Mouse (Mus musculus) cerebral cortex, adult 2 months (tissue): ENCODE data around the gene Aldoc.

Source experiments
- WGBS: fragments of 180-500 bp; shearing (Covaris S2); methylation state at CpG from one replicate; pipeline ENCODE4 v1.1.7; 2018; 5-methylcytosine and 5-hydroxymethylcytosine counted together

Gene Aldoc

GRCm38 (mm10) chr11:78332676-78333075, 9.9 kb downstream of the Aldoc start:
- WGBS = 92% methylated on average over 12 of the region's 12 CpGs

- WGBS = 92% methylated on average over 5 of the region's 5 CpGs
These were observed 11.2 kb downstream of the Aldoc start for GRCm38 (mm10) chr11:78333992-78334391.

GRCm38 (mm10) chr11:78337040-78337439, 14.3 kb downstream of the Aldoc start:
- 94% methylated on average over 8 of the region's 8 CpGs for WGBS

GRCm38 (mm10) chr11:78341702-78342101, 18.9 kb downstream of the Aldoc start:
- WGBS = 84% methylated on average over 12 of the region's 12 CpGs

- WGBS = 3% methylated on average over 66 of the region's 66 CpGs
These were observed 20.9 kb downstream of the Aldoc start, which contains the start of gene Unc119 for GRCm38 (mm10) chr11:78343381-78344327. Unc119 (plus strand) TSS chr11:78343482.

GRCm38 (mm10) chr11:78344328-78344889, 21.6 kb downstream of the Aldoc start:
- WGBS = 68% methylated on average over 6 of the region's 6 CpGs

DNA sequence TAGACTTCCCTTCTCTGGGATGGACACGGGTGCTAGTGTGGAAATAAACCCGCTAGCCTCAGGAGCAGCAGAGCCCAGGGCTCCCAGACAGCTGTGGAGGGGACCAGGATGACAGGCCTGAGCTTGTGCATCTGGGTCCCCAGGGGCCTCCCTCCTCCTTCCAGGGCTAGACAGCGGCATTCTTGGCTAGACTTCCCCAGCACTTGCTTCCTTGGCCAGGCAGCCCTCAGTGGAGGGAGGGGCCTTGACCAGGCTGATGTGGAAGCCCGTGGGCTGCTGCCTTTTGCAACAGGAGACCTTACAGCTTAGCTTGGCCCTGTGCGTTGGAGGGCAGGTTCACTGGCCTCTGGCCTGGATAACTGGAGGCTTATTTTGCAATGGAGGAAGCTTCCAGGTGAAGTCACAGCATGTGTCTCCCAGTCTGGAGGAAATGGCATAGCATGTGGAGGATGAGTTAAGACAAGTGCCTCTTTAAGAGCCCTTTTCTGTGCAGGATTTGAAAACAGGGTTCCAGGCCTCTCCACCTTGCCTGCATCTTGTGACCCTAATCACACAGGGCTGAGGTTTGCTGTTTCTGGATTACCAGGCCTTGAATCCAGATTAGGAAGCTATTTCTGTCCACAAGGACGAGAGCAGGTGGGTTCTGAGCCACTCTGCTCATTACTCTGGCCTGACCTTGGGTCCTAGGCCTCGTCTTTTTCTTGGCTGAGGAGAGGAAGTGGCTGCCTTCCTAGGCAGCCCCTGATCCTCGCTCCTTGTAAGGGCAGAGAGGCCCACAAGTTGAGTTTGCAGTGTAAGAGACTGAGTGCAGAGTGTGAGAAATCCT, 22.3 kb downstream of the Aldoc start:
- WGBS = 63% methylated on average over 8 of the region's 8 CpGs

DNA sequence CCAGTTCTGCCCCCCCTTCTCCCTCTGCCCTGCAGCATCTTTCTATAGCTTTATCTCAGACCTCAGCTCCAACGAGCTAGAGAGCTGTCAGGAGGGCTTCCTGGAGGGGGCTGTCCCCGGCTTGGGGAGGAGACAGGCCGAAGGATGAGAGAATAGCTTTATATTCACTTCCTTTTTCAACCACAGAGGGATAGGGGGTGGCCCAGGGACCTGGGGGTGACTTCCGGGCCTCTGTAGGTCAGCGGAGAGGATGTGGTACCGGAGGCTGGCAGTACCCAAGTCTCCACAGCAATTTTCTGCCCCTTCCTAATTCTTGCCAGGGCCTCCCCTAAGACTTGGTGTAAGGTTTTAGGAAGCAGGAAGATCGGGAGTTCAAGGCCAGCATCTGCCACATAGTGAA, 23.0 kb downstream of the Aldoc start:
- 78% methylated on average over 7 of the region's 7 CpGs for WGBS

- 79% methylated on average over 6 of the region's 6 CpGs for WGBS
These were observed 23.7 kb downstream of the Aldoc start for GRCm38 (mm10) chr11:78346326-78347069.

- WGBS = 92% methylated on average over 10 of the region's 10 CpGs
These were observed 24.4 kb downstream of the Aldoc start for GRCm38 (mm10) chr11:78347070-78347754.

GRCm38 (mm10) chr11:78347908-78348307, 25.1 kb downstream of the Aldoc start:
- WGBS = 84% methylated on average over 9 of the region's 9 CpGs

- WGBS = 90% methylated on average over 7 of the region's 7 CpGs
These were observed 25.7 kb downstream of the Aldoc start for GRCm38 (mm10) chr11:78348474-78348873.

DNA sequence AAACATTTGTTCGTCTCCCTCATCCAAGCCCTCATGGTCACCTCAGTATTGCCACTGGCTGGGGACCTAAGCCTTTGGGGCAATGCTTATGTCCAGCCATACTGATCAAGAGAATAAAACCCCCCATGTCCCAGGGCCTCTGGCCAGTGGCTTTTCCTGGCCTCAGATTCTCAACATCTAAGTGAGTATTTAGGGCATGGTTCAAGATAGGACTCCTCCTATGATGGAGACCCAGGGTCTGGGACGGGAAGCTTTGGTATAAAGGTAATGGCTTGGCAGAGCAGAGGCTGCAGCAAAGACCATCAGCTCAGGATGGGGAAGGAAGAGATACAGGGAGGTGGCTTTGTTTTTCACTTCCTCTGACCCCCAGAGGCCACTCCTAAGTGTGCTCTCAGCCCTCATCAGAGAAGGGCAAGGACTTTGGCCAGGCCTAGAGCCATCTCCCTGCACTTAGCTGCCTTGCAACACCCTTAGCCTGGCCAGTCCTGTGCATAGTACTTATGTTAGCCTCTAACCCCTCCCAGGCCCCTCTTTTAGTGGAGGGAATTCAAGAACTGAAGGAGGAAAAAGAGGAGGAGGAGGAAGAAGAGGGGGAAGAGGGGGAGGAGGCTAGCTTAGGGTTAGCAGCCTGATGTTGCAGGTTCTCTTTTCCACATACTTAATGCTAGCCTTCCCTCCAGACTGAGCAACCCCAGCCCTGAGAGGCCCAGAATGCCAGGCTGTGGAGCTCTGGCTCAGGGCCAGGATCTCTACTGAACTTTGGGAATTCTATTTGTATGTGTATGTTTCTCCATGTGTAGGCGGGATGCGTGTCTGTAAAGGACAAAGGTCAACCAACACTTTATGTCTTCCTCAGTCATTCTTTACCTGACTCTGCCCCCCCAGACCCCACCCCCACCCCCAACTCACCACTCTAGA, 26.9 kb downstream of the Aldoc start:
- WGBS = 77% methylated on average over 4 of the region's 4 CpGs

- 73% methylated on average over 1 of the region's 1 CpGs for whole genome bisulfite sequencing
These were observed 30.3 kb downstream of the Aldoc start for GRCm38 (mm10) chr11:78353081-78353480.

DNA sequence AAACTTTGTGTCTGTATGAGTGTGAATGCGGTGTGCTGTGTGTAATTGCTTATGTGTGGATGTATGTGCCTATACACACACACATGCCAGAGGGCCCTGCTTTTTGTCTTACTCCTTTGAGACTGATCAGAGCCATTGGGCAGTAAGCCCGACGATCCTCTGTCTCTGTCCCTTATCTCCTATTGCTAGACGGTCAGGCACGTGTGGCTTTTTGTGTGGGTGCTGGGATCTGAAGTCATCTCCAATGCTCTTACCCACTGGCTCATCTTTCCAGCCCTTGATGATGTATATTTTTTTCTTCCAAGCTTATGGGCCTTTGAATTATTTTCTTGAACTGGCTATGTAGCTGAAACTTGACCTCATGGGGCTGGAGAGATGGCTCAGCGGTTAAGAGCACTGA, 32.1 kb downstream of the Aldoc start:
- 92% methylated on average over 6 of the region's 6 CpGs for WGBS

DNA sequence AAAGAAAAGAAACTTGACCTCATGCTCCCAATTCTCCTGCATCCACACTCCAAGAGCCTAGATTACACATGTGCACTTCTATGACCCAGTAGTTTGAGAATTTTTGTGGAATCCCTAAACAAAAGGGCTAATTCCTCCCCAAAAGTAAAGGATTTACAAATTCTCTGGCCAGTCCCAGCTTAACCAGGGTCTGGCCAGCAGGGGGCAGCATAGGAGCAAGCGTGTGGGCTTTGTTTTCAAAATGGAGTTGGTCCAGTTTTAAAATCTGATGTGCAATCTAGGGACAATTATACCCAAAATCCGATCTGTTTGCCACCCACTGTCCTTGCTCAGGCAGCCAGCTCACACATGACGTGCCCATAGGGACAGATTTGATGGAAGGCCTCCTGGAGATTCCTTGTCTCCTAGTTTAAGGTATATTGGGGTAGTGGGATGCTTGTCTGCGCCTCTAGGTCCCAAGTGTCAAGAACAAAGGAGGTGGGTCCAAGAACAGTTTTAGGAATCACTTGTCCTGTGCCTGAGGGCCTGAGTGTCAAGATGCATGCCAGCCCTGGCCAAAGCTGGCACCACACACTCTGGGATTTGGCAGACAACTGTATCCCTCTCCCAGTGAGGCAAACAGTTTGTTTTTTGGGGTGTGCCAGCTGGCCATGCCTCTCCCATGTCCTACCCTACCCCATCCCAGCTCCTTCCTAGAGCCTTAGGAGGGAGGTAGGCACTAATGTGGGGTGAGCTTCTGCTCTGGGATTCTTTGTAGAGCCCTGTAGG, 32.9 kb downstream of the Aldoc start:
- 29% methylated on average over 4 of the region's 4 CpGs for WGBS

- 25% methylated on average over 22 of the region's 22 CpGs for WGBS
These were observed 35.7 kb downstream of the Aldoc start for GRCm38 (mm10) chr11:78358330-78359007.

DNA sequence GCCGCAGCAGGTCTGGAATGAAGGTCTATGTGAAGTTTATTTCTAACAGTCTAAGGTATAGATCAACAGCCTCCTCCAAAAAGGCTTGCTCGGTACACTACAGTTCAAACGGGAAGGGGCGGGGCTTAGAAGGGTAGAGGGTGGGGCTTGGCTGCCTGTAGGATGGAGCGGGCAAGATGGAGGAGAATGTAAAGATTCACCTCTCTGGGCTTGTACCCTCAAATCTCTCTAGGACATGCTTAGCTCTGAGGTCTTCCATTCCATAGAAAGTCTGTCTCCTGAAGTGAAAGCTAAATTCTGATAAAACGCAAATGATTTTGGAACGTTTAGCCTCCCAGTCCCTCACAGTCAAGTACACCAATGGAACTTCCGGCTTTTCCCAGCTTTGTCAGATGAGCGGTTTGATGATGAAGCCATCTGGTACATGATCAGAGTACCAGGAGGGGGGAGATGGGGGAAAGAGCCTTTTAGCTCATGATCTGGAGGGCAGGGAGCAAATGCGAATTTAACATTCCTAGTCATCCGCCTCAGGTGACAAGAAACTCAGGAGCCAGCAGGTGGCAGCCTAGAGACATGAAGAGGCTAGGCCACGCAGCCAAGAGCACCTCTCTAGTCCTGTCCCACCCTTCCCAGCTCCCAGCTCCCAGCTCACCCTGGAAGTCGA, 37.5 kb downstream of the Aldoc start:
- WGBS = 11% methylated on average over 13 of the region's 13 CpGs
